Comparison of ENCODE assay signal across 25 mouse cellular contexts in the genomic region with DNA sequence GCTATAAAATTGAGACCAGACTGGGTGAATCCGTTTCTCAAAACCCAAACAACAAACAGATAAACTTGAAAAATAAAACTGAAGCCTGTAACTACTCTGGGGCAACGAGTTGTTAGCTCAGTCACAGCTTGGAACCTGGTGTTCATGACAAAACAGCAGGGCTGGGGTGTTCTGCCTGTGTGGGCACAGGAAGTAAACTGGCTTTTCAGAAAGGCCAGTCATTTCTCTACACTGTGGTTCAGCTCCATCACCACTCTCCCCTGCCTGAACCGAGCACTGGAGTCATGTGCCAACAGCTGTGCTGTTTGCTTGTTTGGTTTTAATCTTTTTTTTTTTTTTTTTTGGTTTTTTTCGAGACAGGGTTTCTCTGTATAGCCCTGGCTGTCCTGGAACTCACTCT. TPM values are rescaled to one million over a fixed set of nuclear protein-coding genes. Genes with fewer than 3 reads are reported as not detected.
A peak's percentile ranks its signal among the peaks of the same experiment; 100 is the strongest.
DNase-seq lines count a peak whose midpoint lies in the region; ATAC-seq and TF ChIP-seq lines count a peak whose summit lies in the region.
"Had no signal": no experiment of that assay in that cellular context is flagged by ENCODE, and none has a peak within 500 bp of the region (broad histone marks: within the 10 kb centered on the region; RNA-seq: fewer than 3 reads in every experiment).

No protein-coding gene starts in this region.

- H3K4me3 ChIP-seq in forebrain, embryonic 13.5 days = no peak overlapping the region
- no peak overlapping the region for H3K4me3 ChIP-seq in forebrain, postnatal 0 days (ENCODE audit: low read depth, low read length)
- H3K4me3 ChIP-seq in spleen, adult 2 months (ENCODE audit: extremely low read depth, insufficient read depth, insufficient read length) = no peak overlapping the region
- H3K4me3 ChIP-seq: hindbrain, embryonic 15.5 days; kidney, embryonic 15.5 days; limb, embryonic 15.5 days; liver, embryonic 15.5 days; neural tube, embryonic 12.5 days had no signal

- H3K36me3 ChIP-seq in forebrain, embryonic 13.5 days (ENCODE audit: poor library complexity, severe bottlenecking) = peaks cover 91% of the 10 kb centered on the region
- H3K36me3 ChIP-seq in forebrain, postnatal 0 days (ENCODE audit: insufficient read depth) = peaks cover 81% of the 10 kb centered on the region
- H3K36me3 ChIP-seq in spleen, adult 2 months (ENCODE audit: control insufficient read depth, insufficient read depth, low read length) = peaks cover 13% of the 10 kb centered on the region
- H3K36me3 ChIP-seq in splenic B cell, adult 2 months (ENCODE audit: control insufficient read depth, insufficient read depth, low read length, poor library complexity, severe bottlenecking) = no peaks in the 10 kb centered on the region; the same call in 1 of the 2 replicates

- no peak overlapping the region for H3K4me2 ChIP-seq in forebrain, embryonic 13.5 days
- no peak overlapping the region for H3K4me2 ChIP-seq in forebrain, postnatal 0 days (ENCODE audit: low read depth)
- H3K4me2 ChIP-seq: hindbrain, embryonic 15.5 days; kidney, embryonic 15.5 days; limb, embryonic 15.5 days; liver, embryonic 15.5 days; midbrain, embryonic 11.5 days; neural tube, embryonic 12.5 days had no signal

- H3K9ac ChIP-seq in forebrain, embryonic 13.5 days = no peak overlapping the region
- no peak overlapping the region for H3K9ac ChIP-seq in forebrain, postnatal 0 days
- H3K9ac ChIP-seq: hindbrain, embryonic 15.5 days; kidney, embryonic 15.5 days; limb, embryonic 15.5 days; liver, embryonic 15.5 days; neural tube, embryonic 12.5 days had no signal

- 0 out of 2 replicates have a peak overlapping the region, but pooled peaks have one; percentile 25 for H3K27ac ChIP-seq in forebrain, embryonic 13.5 days
- no peak overlapping the region for H3K27ac ChIP-seq in forebrain, postnatal 0 days (ENCODE audit: low read depth, low read length)
- peak overlapping the region; percentile 70 for H3K27ac ChIP-seq in spleen, adult 2 months (ENCODE audit: insufficient read depth, low read length)
- H3K27ac ChIP-seq: hindbrain, embryonic 15.5 days; kidney, embryonic 15.5 days; limb, embryonic 15.5 days; liver, embryonic 15.5 days; macrophage; neural tube, embryonic 12.5 days had no signal

- TF ChIP-seq POLR2A in spleen, adult 2 months (IDR thresholded peaks at IDR 0.05; ENCODE audit: low read depth, low read length) = no peak

- no peaks in the 10 kb centered on the region for H3K9me3 ChIP-seq in forebrain, embryonic 13.5 days (replicated peaks)
- no peaks in the 10 kb centered on the region for H3K9me3 ChIP-seq in forebrain, postnatal 0 days (ENCODE audit: low read length)
- H3K9me3 ChIP-seq: hindbrain, embryonic 15.5 days; kidney, embryonic 15.5 days; limb, embryonic 15.5 days; liver, embryonic 15.5 days; neural tube, embryonic 12.5 days had no signal

- H3K27me3 ChIP-seq in forebrain, embryonic 13.5 days = no peaks in the 10 kb centered on the region
- no peaks in the 10 kb centered on the region for H3K27me3 ChIP-seq in forebrain, postnatal 0 days (ENCODE audit: insufficient read depth, low read length)
- no peaks in the 10 kb centered on the region for H3K27me3 ChIP-seq in spleen, adult 2 months (ENCODE audit: control insufficient read depth, insufficient read depth, low read length)
- no peaks in the 10 kb centered on the region for H3K27me3 ChIP-seq in splenic B cell, adult 2 months (ENCODE audit: control insufficient read depth, insufficient read depth, low read length, poor library complexity, severe bottlenecking)
- H3K27me3 ChIP-seq: hindbrain, embryonic 15.5 days; kidney, embryonic 15.5 days; limb, embryonic 15.5 days; liver, embryonic 15.5 days; neural tube, embryonic 12.5 days had no signal

- ATAC-seq in forebrain, embryonic 13.5 days = no peak
- ATAC-seq in forebrain, postnatal 0 days = no peak
- ATAC-seq in inflammation-experienced regulatory T-cells, adult 6 months = peak; percentile 96
- ATAC-seq: forebrain, embryonic 14.5 days; intestine, embryonic 16.5 days had no signal

- 85% methylated on average over 4 of the region's 4 CpGs for WGBS in forebrain, embryonic 13.5 days
- WGBS in forebrain, postnatal 0 days = 84% methylated on average over 4 of the region's 4 CpGs
- WGBS in spleen, adult 2 months = 33% methylated on average over 4 of the region's 4 CpGs

- DNase-seq in forebrain, postnatal 0 days = no peak
- DNase-seq in spleen, adult 2 months (ENCODE audit: low read depth in 1 of 2, low spot score in 2 of 2) = peak in 1 of 2 experiments; percentile 57
- DNase-seq in spleen, postnatal 14 days (ENCODE audit: low spot score in 2 of 2) = no peak
- peak; percentile 70 for DNase-seq in splenic B cell, adult 2 months (ENCODE audit: low read depth, low spot score)
- no peak for DNase-seq in kidney, adult 9 months
- no peak for DNase-seq in ovary, postnatal 10 days (ENCODE audit: low spot score)
- DNase-seq: adrenal gland, postnatal 25 days; cerebellum, adult 9-10 months; gastrocnemius, postnatal 25 days; heart, postnatal 4 days; kidney, postnatal 36 days; left cerebral cortex, postnatal 4 days; thymus, postnatal 14 days had no signal

- no peak for TF ChIP-seq CTCF in forebrain, postnatal 0 days (IDR thresholded peaks at IDR 0.05; ENCODE audit: low read depth)
- no peak for TF ChIP-seq CTCF in spleen, adult 2 months (IDR thresholded peaks at IDR 0.05; ENCODE audit: extremely low read depth, insufficient read depth, insufficient read length, insufficient replicate concordance)

- no peaks in the 10 kb centered on the region for H3K4me1 ChIP-seq in forebrain, embryonic 13.5 days
- no peaks in the 10 kb centered on the region for H3K4me1 ChIP-seq in forebrain, postnatal 0 days (ENCODE audit: insufficient read depth)
- peaks cover 35% of the 10 kb centered on the region; the same call in 1 of the 2 replicates for H3K4me1 ChIP-seq in spleen, adult 2 months (ENCODE audit: control insufficient read depth, insufficient read depth, insufficient read length)
- H3K4me1 ChIP-seq: hindbrain, embryonic 15.5 days; kidney, embryonic 15.5 days; limb, embryonic 15.5 days; neural tube, embryonic 12.5 days had no signal

RNA-seq across cellular contexts. Expression of a gene that starts 24.9 kb away (rescaled TPM):
- 2.8 and 3.6 TPM in 2 replicates for polyA plus RNA-seq in forebrain, embryonic 13.5 days (2015; fragmentation: Nextera tagmentation; extraction: Ambion mirVana)
- 3.8 and 4.0 TPM in 2 replicates for total RNA-seq in forebrain, postnatal 0 days (2014; rRNA removed)
- polyA plus RNA-seq in forebrain, postnatal 0 days (2015; fragmentation: Nextera tagmentation; extraction: Ambion mirVana) = 9.5 and 10.1 TPM in 2 replicates
- 219 and 378 TPM in 2 replicates for polyA plus RNA-seq in spleen, adult 2 months (2012; rRNA removed)
- 10 to 100 TPM; 21.0 to 28.1 (median 24.3) TPM for polyA plus RNA-seq in inflammation-experienced regulatory T-cells, adult 6 months (2017; shearing (Covaris generic))
- total RNA-seq: MEL had no signal

RNA-seq across cellular contexts. Expression of a gene that starts 38.7 kb away (rescaled TPM):
- polyA plus RNA-seq in forebrain, embryonic 13.5 days (2015; fragmentation: Nextera tagmentation; extraction: Ambion mirVana) = 39.4 and 41.0 TPM in 2 replicates
- total RNA-seq in forebrain, postnatal 0 days (2014; rRNA removed) = 4.5 and 4.7 TPM in 2 replicates
- polyA plus RNA-seq in forebrain, postnatal 0 days (2015; fragmentation: Nextera tagmentation; extraction: Ambion mirVana) = 14.9 and 15.4 TPM in 2 replicates
- 1.4 and 1.7 TPM in 2 replicates for polyA plus RNA-seq in spleen, adult 2 months (2012; rRNA removed)
- 100 to 1,000 TPM in 1 of 3 experiments, 10 to 100 TPM in 2; 20.4 to 115 (median 45.5) TPM for polyA plus RNA-seq in inflammation-experienced regulatory T-cells, adult 6 months (2017; shearing (Covaris generic))
